In genomic region chrX:8921813-8922607, GRCm38 (mm10) we compare ENCODE assay signal across 11 mouse cellular contexts. TPM values are rescaled to one million over a fixed set of nuclear protein-coding genes. Genes with fewer than 3 reads are reported as not detected.
DNase-seq lines count a peak whose midpoint lies in the region; ATAC-seq and TF ChIP-seq lines count a peak whose summit lies in the region.
"Had no signal": no experiment of that assay in that cellular context is flagged by ENCODE, and none has a peak within 500 bp of the region (broad histone marks: within the 10 kb centered on the region; RNA-seq: fewer than 3 reads in every experiment).

No protein-coding gene starts in this region.

- peak; percentile 75 for ATAC-seq in hindbrain, embryonic 15.5 days (ENCODE audit: low FRiP score, low read depth)
- no peak for ATAC-seq in hindbrain, embryonic 12.5 days (ENCODE audit: low FRiP score)
- peak; percentile 58; the same call in 1 of the 2 replicates for ATAC-seq in common myeloid progenitor, adult 5-6 weeks (replicated peaks; ENCODE audit: low read depth, poor library complexity, severe bottlenecking)
- peak; percentile 80 for ATAC-seq in midbrain, postnatal 0 days (ENCODE audit: low FRiP score)

- no peak overlapping the region for H3K9ac ChIP-seq in hindbrain, embryonic 15.5 days
- no peak overlapping the region for H3K9ac ChIP-seq in hindbrain, embryonic 12.5 days
- H3K9ac ChIP-seq in midbrain, postnatal 0 days (replicated peaks; ENCODE audit: low read length, poor library complexity, severe bottlenecking): no peak overlapping the region
- H3K9ac ChIP-seq: embryonic facial prominence, embryonic 12.5 days had no signal

- peak; percentile 70 for TF ChIP-seq CTCF in midbrain, postnatal 0 days (IDR thresholded peaks at IDR 0.05)

- WGBS in hindbrain, embryonic 15.5 days: 54% methylated on average over 9 of the region's 9 CpGs
- WGBS in hindbrain, embryonic 12.5 days: 56% methylated on average over 9 of the region's 9 CpGs
- WGBS in midbrain, postnatal 0 days: 56% methylated on average over 9 of the region's 9 CpGs

- no peak overlapping the region for H3K4me2 ChIP-seq in hindbrain, embryonic 15.5 days
- H3K4me2 ChIP-seq in hindbrain, embryonic 12.5 days (replicated peaks): no peak overlapping the region
- H3K4me2 ChIP-seq in midbrain, postnatal 0 days (ENCODE audit: low read depth, low read length, poor library complexity, severe bottlenecking): no peak overlapping the region
- H3K4me2 ChIP-seq: embryonic facial prominence, embryonic 12.5 days had no signal

- H3K4me3 ChIP-seq in hindbrain, embryonic 15.5 days: no peak overlapping the region
- no peak overlapping the region for H3K4me3 ChIP-seq in hindbrain, embryonic 12.5 days
- no peak overlapping the region for H3K4me3 ChIP-seq in midbrain, postnatal 0 days (ENCODE audit: low read depth, low read length)
- H3K4me3 ChIP-seq: embryonic facial prominence, embryonic 12.5 days had no signal

- no peaks in the 10 kb centered on the region for H3K27me3 ChIP-seq in hindbrain, embryonic 15.5 days
- no peaks in the 10 kb centered on the region for H3K27me3 ChIP-seq in hindbrain, embryonic 12.5 days
- no peaks in the 10 kb centered on the region for H3K27me3 ChIP-seq in midbrain, postnatal 0 days (ENCODE audit: insufficient read depth, low read length)
- H3K27me3 ChIP-seq: embryonic facial prominence, embryonic 12.5 days had no signal

- H3K27ac ChIP-seq in hindbrain, embryonic 15.5 days (replicated peaks): no peak overlapping the region
- no peak overlapping the region for H3K27ac ChIP-seq in hindbrain, embryonic 12.5 days
- no peak overlapping the region for H3K27ac ChIP-seq in midbrain, postnatal 0 days (ENCODE audit: low read depth, low read length)
- H3K27ac ChIP-seq: embryonic facial prominence, embryonic 12.5 days had no signal

- DNase-seq in right cerebral cortex, postnatal 14 days: peak; percentile 7
- DNase-seq in right cerebral cortex, postnatal 25 days: no peak
- DNase-seq in midbrain, postnatal 0 days (ENCODE audit: low spot score): peak; percentile 21
- DNase-seq in frontal cortex, postnatal 25 days (ENCODE audit: low spot score in 2 of 2): no peak
- no peak for DNase-seq in frontal cortex, postnatal 10 days (ENCODE audit: low spot score in 2 of 2)
- DNase-seq: heart, adult 11 months had no signal

- H3K4me1 ChIP-seq in hindbrain, embryonic 15.5 days (replicated peaks): no peaks in the 10 kb centered on the region
- no peaks in the 10 kb centered on the region for H3K4me1 ChIP-seq in hindbrain, embryonic 12.5 days
- no peaks in the 10 kb centered on the region for H3K4me1 ChIP-seq in midbrain, postnatal 0 days (ENCODE audit: insufficient read depth, low read length)
- H3K4me1 ChIP-seq: embryonic facial prominence, embryonic 12.5 days had no signal

- H3K36me3 ChIP-seq in hindbrain, embryonic 15.5 days: no peaks in the 10 kb centered on the region
- no peaks in the 10 kb centered on the region for H3K36me3 ChIP-seq in hindbrain, embryonic 12.5 days
- no peaks in the 10 kb centered on the region for H3K36me3 ChIP-seq in midbrain, postnatal 0 days (ENCODE audit: insufficient read depth, low read length)
- H3K36me3 ChIP-seq: embryonic facial prominence, embryonic 12.5 days had no signal

- no peaks in the 10 kb centered on the region for H3K9me3 ChIP-seq in hindbrain, embryonic 15.5 days
- H3K9me3 ChIP-seq in hindbrain, embryonic 12.5 days (replicated peaks): 0 out of 2 replicates have a peak, but pooled peaks cover 4% of the 10 kb centered on the region
- H3K9me3 ChIP-seq in midbrain, postnatal 0 days (ENCODE audit: low read length): no peaks in the 10 kb centered on the region
- H3K9me3 ChIP-seq: embryonic facial prominence, embryonic 12.5 days had no signal

RNA-seq across cellular contexts. Expression of gene B630019K06Rik, which starts 29.8 kb away (rescaled TPM):
- 26.2 and 28.8 TPM in 2 replicates for polyA plus RNA-seq in hindbrain, embryonic 15.5 days (2015; fragmentation: Nextera tagmentation; extraction: Ambion mirVana)
- polyA plus RNA-seq in hindbrain, embryonic 12.5 days (2016; fragmentation: Nextera tagmentation; extraction: Ambion mirVana): 16.6 and 17.2 TPM in 2 replicates
- total RNA-seq in common myeloid progenitor, adult 5-6 weeks (2017): 1.5 TPM in 1 of 2 replicates, not detected in the other
- total RNA-seq in midbrain, postnatal 0 days (2014; rRNA removed): 112 and 113 TPM in 2 replicates
- polyA plus RNA-seq in midbrain, postnatal 0 days (2015; fragmentation: Nextera tagmentation; extraction: Ambion mirVana): 37.5 and 40.5 TPM in 2 replicates

RNA-seq across cellular contexts. Expression of gene Fthl17b, which starts 40.8 kb away (rescaled TPM):
- not detected in 2 replicates for polyA plus RNA-seq in hindbrain, embryonic 15.5 days (2015; fragmentation: Nextera tagmentation; extraction: Ambion mirVana)
- not detected in 2 replicates for polyA plus RNA-seq in hindbrain, embryonic 12.5 days (2016; fragmentation: Nextera tagmentation; extraction: Ambion mirVana)
- total RNA-seq in common myeloid progenitor, adult 5-6 weeks (2017): not detected in 2 replicates
- total RNA-seq in midbrain, postnatal 0 days (2014; rRNA removed): not detected in 2 replicates
- not detected in 2 replicates for polyA plus RNA-seq in midbrain, postnatal 0 days (2015; fragmentation: Nextera tagmentation; extraction: Ambion mirVana)
- polyA plus RNA-seq: embryonic facial prominence, embryonic 12.5 days; large intestine, adult 2 months had no signal

RNA-seq across cellular contexts. Expression of gene Gm5751, which starts 48.0 kb away (rescaled TPM):
- not detected in 2 replicates for polyA plus RNA-seq in hindbrain, embryonic 15.5 days (2015; fragmentation: Nextera tagmentation; extraction: Ambion mirVana)
- polyA plus RNA-seq in hindbrain, embryonic 12.5 days (2016; fragmentation: Nextera tagmentation; extraction: Ambion mirVana): not detected in 2 replicates
- total RNA-seq in common myeloid progenitor, adult 5-6 weeks (2017): not detected in 2 replicates
- not detected in 2 replicates for total RNA-seq in midbrain, postnatal 0 days (2014; rRNA removed)
- polyA plus RNA-seq in midbrain, postnatal 0 days (2015; fragmentation: Nextera tagmentation; extraction: Ambion mirVana): not detected in 2 replicates
- polyA plus RNA-seq: embryonic facial prominence, embryonic 12.5 days; large intestine, adult 2 months had no signal

RNA-seq across cellular contexts. Expression of gene Fthl17c, which starts 54.3 kb away (rescaled TPM):
- polyA plus RNA-seq in hindbrain, embryonic 15.5 days (2015; fragmentation: Nextera tagmentation; extraction: Ambion mirVana): not detected in 2 replicates
- not detected in 2 replicates for polyA plus RNA-seq in hindbrain, embryonic 12.5 days (2016; fragmentation: Nextera tagmentation; extraction: Ambion mirVana)
- not detected in 2 replicates for total RNA-seq in common myeloid progenitor, adult 5-6 weeks (2017)
- total RNA-seq in midbrain, postnatal 0 days (2014; rRNA removed): not detected in 2 replicates
- polyA plus RNA-seq in midbrain, postnatal 0 days (2015; fragmentation: Nextera tagmentation; extraction: Ambion mirVana): not detected in 2 replicates
- polyA plus RNA-seq: embryonic facial prominence, embryonic 12.5 days; large intestine, adult 2 months had no signal

Comparison
In these comparisons a context has a peak if more than half of its experiments do, and no peak if none do; other contexts are left out.
1. DNase-seq: peak in right cerebral cortex, postnatal 14 days (single experiment) and midbrain, postnatal 0 days (single experiment); none in right cerebral cortex, postnatal 25 days (single experiment), frontal cortex, postnatal 25 days (0 of 2) and frontal cortex, postnatal 10 days (0 of 2).